Mouse (Mus musculus): ENCODE results near the gene Mon1a. TPM values are rescaled to one million over a fixed set of nuclear protein-coding genes. Genes with fewer than 3 reads are reported as not detected.

Gene Mon1a
- total RNA-seq, 2 experiments from 2014 or later = 11.9 to 12.2 TPM

DNA sequence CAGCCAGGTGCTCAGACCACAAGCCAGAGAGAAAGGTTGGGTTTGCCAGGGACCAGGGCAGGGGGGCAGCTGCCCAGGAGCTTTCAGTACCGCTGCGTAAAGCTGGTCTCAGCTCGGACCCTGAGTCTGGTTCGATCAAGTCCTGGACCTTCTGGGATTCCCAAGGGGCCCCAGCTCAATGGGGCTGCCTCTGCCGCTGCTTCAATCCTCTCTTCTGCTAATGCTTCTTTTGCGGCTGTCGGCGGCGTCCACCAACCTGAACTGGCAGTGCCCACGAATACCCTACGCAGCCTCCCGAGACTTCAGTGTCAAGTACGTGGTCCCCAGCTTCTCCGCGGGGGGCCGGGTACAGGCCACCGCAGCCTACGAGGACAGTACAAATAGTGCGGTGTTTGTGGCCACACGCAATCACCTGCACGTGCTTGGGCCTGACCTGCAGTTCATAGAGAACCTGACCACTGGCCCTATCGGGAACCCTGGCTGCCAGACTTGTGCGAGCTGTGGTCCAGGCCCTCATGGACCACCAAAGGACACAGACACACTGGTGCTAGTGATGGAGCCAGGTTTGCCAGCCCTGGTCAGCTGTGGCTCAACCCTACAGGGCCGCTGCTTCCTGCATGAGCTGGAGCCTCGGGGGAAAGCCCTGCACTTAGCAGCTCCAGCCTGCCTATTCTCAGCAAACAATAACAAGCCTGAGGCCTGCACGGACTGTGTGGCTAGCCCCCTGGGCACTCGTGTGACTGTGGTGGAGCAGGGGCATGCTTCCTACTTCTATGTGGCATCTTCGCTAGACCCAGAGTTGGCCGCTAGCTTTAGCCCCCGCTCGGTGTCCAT, 19.2 kb downstream of the Mon1a start:
- DNase-seq = peak in 1 of 2 experiments; percentile 43
- intact Hi-C loops (cut with DNase I) = no loop called here

DNA sequence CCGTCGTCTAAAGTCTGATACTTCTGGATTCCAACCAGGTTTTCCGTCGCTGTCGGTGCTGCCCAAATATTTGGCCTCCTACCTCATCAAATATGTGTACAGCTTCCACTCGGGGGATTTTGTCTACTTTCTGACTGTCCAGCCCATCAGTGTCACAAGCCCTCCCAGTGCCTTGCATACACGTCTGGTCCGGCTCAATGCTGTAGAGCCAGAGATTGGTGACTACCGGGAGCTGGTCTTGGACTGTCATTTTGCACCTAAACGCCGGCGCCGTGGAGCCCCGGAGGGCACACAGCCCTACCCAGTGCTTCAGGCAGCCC, 19.8 kb downstream of the Mon1a start:
- DNase-seq = peak in 1 of 2 experiments; percentile 20
- intact Hi-C loops (cut with DNase I) = no loop called here

DNA sequence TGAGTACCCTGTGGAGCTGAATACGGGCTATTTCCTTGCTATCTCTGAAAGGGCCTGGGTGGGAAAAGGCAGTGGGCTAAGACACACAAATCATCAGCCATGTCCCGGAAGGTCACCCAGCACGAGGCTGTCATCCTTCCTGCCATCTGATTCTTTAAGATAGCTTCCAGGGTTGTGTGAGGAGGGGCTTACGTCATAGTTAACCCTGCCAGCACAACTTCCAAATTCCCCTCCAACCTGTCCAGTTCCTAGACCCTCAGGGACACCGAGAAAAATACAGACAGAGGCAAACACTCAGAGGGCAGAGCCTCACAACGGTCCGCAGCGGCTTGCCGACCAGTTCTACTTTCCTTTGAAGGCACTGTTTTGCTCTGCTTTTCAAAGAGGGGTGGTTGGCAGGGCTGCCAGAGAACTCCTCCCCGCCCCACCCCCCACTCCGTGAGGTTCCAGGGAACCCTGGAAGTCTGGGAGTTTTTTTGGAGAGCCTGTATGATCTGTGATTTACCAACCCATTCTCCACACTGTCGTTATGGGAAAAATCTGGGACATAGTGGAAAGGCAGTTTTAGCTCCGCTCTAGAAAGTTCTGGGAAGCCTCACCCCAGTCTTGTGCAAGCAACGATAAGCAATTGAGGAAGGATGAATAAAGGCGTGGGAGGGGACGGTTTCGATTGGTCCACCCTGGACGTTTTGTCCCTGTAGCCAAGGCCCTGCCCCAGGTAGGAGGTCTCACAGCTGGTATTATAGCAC, 20.6 kb downstream of the Mon1a start:
- intact Hi-C loops (cut with DNase I) = no loop called here

DNA sequence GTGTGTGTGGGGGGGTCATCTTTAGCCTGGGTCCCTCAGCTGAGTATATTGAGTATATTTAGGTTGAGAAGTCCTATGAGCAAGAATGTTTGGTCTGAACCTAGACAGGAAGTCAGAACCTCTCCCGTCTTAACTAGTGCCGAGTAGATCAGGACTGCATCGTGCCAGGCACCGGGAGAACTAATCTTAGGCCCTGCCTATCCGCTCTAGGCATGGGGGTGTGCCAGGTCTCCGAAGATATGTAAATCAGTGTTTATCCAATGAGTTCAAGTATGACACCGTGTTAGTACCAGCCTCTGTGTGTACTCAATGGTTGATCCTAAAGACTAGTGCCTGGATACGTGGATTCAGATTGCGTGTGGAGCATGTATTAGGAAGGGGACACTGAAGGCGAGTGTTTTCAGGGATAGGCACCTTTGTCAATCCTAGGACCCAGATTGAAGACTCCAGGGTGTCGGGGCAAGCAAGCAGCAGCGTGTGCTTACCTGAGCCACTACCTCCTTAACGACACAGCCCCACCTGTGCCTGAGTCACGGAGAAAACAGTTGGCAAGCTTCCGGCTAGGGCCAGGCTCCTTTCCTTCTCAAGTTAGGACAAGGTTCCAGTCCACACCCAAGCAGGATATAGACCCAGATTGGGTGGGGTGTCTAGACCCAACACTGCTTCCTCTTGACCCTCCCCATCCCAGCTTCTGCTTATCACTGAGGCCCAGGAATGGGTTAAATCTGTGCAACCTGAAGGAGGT, 22.2 kb downstream of the Mon1a start:
- DNase-seq = no peak
- intact Hi-C loops (cut with DNase I) = no loop called here

More for the DNA sequence above, 20.6 kb downstream of the Mon1a start:
- peak; percentile 41 to 51 for DNase-seq

DNA sequence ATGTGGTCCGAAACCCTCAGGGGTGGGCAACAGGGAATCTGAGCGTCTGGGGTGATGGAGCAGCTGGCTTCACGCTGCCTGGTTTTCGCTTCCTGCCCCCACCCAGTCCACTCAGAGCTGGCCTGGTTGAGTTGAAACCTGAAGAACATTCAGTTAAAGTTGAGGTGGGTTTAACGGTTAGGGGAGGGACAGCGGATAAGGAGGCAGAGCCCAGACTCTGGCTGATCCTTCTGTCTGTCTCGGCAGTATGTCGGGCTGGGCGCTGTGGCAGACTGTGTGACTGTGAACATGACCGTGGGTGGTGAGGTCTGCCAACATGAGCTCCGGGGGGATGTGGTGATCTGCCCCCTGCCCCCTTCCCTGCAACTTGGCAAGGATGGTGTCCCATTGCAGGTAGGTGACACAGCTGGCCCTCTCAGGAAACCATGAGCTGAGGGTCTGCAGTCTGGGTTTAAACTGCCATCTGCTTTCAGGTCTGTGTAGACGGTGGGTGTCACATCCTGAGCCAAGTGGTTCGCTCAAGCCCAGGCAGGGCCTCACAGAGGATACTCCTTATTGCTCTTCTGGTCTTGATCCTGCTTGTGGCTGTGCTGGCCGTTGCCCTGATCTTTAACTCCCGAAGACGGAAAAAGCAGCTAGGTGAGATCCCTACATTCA, 26.9 kb downstream of the Mon1a start:
- intact Hi-C loops (cut with DNase I) = no loop called here
- no peak for DNase-seq

DNA sequence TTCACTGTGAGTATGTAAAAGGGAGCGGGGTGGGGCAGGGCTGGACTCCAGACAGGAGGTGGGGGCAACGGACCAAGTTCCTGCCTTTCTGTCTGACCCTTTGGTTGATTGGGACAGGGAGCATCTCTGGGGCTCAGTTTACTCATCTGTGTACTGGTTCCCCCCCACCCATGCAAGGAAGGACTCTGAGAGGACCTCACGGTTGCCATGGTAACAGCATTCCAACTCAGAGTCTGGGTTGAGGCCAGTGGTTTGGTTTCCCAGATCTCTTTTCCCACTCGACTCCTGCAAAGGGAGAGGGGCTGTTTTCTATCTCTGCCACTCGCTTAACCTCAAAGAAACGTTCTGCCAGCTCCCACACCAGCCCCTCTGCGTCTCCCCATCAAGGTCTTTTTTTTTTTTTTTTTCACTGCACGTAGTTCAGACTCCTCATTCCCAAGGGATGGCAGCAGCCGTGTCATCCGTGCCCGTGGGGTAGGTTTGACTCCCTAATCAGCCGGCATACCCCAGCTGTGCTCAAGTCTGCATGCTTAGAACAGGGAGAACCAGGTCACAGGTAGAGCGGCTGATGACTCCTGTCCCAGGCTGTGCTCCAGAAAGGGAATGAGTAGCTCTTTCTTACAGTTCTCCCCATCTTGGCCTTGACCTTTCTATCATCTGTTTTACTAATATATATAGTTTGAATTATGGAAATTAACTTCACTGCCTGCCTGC, 30.1 kb downstream of the Mon1a start:
- no peak for DNase-seq
- intact Hi-C loops (cut with DNase I) = no loop called here

DNA sequence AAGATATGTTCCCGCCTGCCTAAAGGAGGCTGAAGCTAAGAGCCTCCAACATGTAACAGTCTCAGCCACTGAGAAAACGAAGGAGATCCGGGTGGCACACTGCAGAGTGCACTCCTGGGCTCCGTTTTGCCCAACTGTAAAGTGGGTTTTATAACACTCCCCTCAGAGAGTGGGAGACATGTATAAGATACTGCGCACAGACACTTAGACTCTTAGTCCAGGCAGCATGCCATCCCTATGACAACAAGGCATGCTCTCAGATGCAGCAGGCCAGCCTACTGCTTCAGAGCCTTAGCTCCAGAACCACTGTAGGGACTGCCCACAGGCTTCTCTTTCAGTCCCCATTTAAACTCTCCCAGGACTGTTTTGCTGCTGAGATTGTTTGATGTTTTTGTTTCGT, 30.9 kb downstream of the Mon1a start:
- intact Hi-C loops (cut with DNase I) = no loop called here
- DNase-seq = no peak

DNA sequence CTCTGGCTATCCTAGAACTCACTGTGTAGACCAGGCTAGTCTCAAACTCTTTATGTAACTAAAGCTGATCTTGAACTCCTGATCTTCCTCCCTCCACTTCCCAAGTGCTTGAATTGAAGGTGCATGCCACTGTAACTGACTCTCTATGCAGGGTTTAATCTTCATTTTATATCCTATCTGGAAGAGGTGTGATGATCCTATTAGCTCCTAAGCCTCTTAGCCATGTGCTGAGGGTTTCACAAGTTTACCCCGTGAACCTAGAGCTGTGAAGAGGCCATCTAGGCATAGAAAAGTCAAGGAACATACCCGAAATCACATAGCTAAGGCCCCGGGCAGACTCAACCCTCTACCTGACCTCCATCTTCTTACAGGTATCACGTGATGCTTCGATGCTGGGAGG, 31.5 kb downstream of the Mon1a start:
- DNase-seq = no peak
- intact Hi-C loops (cut with DNase I) = no loop called here

DNA sequence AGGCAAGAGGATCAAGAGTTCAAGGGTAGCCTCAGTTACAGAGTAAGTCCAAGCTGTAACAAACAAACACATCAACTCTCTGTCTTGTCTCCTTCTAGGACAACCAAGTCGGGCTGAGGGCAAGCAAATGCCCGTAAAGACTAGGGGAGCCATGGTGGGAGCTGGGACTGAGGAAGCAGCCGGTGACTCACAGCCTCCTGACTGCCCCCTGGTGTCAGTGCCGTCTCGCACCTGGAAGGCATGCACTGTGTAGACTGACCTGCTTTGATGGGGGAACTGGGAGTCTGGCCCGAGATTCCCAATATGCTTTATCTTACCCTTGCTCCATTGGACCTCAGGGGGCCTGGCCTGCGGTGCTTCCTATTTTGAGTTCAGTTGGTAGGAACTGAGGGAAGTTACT, 35.1 kb downstream of the Mon1a start:
- DNase-seq = peak; percentile 31 to 36
- intact Hi-C loops (cut with DNase I) = no loop called here

DNA sequence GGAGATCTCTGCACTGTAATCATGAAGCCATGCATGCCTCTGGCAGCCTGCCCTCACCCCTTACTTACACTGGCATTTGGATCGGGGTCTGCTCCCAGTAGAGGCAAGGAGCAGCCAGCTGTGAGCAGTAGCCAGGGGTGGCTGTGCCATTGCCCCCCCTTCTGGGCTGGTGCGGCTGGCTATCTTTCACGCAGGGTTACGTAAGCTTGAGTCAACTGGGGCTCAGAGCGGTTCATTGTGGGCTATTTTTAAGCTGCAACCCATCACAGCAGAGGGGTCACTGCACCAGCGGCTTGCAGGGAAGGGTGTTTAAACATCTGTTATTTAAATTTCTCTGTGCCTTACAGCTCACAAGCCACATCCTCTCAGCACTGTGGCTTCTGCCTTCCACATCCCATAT, 36.0 kb downstream of the Mon1a start:
- DNase-seq = peak; percentile 51 to 56
- intact Hi-C loops (cut with DNase I) = no loop called here

DNA sequence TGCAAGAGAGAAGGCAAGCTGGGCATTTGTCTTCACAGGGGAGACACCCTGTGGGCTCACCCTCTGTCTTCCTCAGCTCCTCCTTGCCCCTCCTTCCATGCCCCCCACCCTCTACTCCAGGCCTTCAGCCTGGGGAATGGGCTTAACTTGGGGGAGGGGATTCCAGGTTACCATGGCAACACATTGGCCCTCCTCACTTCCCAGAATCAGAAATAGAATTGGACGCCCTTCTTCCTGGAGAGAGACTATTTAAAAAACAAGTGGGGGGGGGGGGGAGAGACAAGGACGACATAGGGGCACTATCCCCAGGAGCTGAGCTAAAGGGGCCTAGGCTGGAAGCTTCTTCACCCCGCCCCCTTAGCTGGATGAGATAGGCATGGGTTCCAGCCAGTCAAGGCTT, 37.3 kb downstream of the Mon1a start:
- no peak for DNase-seq
- intact Hi-C loops (cut with DNase I) = no loop called here

DNA sequence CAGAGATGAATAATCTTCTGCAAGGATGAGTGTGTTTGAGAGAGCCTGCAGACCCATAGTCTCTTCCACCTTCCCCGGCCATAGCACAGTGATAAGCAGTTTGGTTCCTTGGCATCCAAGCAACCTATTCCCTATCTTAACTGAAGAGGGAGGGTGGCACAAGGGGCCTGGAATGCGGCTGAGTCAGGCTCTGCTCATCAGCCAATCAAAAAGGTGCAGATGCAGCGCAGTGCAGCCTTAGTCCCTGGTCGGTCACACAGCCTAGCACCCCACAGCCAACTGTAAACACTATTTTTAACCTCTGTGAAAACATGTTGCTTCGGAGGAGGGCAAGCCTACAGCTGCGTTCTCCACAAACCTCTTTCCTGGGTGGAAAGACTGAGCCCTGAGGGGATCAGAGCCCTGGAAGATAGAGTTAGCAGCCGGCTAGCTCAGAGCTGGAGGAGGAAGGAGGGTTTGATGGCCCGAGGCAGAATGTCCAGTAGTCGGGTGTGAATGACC, 39.0 kb downstream of the Mon1a start:
- intact Hi-C loops (cut with DNase I) = no loop called here
- DNase-seq = peak in 1 of 2 experiments; percentile 14

DNA sequence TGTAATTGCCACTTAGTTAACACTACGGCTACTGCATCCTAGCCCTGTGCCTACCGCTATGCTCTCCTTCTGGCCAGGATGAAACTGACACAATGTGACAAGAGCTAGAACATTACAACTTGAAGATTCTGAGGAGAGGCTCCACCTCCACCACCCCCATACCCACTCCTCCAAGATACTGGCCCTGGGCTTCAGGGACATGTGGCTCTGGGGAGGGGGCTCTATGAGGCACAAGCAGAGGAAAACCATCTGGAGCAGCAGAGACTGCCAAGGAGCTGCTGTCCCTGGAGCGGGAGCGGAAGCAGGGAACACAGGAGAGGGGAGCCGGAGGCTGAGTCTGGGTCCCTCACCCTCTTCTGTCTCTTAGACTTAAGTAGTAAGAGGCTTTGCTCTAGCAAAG, 39.8 kb downstream of the Mon1a start:
- intact Hi-C loops (cut with DNase I) = no loop called here
- DNase-seq = no peak

DNA sequence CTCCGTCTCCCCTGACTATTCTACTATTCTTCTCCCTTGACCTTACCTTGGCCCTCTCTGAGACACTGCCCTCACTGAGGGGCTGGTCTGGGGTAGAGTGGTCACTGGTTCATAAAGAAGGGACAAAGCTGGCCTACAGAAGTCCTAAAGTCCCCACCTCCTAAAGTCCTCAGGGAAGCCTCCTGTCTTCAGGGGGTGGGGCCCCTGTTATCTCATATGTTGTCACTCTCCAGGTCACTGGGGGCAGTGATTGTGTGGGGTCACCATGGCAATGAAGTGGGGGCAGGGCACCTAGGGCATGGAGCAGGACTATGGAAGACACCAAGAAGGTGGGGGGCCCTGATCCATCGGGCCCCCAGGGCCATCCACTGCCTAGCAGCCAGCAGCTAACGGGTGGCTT, 40.2 kb downstream of the Mon1a start, which contains the start of gene Actl11:
Gene Actl11, plus strand, starts transcription at position 301 of the 400 bp plus-strand sequence.
- DNase-seq = no peak
- intact Hi-C loops (cut with DNase I) = no loop called here

DNA sequence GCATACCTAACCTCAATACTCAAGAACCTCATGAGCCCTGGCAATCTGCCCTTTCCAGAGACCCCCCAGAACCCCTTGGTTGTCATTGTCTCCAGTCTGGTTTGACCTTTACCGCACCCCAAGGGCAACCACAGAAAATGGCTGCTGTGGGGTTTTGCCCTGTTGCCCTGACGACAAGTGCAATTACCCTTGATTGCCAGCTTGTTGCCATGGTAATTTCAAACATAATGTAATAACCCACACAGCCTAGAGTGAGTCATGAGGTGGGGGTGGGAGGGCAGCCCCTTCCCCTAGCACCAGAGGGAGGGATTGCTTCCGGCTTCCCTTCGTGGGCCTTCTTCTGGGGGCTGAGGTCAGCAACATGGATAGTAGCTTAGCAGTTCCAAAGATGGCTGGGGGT, 44.3 kb downstream of the Mon1a start:
- intact Hi-C loops (cut with DNase I) = no loop called here
- DNase-seq = no peak

DNA sequence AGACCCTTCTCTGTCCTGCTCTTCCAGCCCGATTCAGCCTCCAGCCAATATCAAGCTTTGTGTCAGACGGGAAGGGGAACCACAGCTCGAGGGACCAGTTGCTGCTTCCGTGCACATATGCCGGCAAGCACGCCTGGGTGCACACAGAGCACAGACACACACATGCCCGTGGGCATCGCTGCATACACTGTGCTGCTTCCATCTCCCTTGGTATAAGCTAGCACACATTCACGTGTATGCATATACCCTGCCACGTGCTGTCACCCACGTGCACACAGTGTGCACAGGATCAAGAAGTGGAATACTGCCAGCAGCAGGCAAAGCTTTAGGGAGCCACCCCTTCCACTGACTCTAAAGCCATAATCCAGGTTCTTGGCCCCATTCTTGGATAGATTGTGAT, 46.2 kb downstream of the Mon1a start:
- intact Hi-C loops (cut with DNase I) = no loop called here
- DNase-seq = no peak

DNA sequence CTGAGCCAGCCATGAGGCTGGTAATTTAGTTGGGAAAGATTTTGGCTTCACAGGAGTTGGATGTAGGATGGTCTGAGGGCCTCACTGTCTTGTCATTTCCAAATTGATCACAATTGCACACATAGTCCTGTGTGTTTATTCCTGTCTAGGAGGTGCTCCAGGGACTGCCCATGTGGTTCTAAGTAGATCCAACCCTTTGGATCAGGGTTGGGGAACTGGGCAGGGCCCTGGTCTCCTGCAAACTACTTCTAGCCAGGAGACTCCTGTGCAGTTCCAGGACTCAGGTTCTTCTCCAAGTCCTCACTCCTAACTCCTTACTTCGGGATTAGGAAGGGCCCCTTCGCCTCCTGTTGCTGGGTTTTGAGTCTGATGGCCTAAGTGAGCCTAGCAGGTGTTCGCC, 47.4 kb downstream of the Mon1a start, which contains the start of gene Camkv:
Gene Camkv, plus strand, starts transcription at position 301 of the 400 bp plus-strand sequence.
- intact Hi-C loops (cut with DNase I) = no loop called here
- DNase-seq = no peak

DNA sequence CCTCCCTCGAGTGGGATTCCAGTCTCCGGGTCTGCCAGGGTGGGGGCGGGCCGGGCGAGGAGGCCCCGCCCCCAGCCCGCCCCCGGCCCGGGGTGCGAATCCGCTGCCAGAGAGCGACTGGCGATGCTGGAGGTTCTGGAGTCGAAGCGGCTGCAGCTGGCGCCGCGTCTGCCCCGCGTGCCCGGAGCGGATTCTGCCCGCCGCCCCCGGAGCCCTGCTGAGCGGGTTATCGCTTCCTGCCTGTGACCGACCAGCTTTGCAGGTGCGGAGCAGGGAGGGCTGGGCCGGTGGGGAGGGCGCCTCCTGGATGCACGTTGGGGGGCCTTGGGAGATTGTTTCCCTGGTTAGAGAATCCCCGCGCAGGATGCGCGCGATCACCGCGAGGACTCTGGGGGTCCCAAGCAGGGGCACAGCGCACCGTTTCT, 47.9 kb downstream of the Mon1a start:
- DNase-seq = no peak
- intact Hi-C loops (cut with DNase I) = no loop called here

DNA sequence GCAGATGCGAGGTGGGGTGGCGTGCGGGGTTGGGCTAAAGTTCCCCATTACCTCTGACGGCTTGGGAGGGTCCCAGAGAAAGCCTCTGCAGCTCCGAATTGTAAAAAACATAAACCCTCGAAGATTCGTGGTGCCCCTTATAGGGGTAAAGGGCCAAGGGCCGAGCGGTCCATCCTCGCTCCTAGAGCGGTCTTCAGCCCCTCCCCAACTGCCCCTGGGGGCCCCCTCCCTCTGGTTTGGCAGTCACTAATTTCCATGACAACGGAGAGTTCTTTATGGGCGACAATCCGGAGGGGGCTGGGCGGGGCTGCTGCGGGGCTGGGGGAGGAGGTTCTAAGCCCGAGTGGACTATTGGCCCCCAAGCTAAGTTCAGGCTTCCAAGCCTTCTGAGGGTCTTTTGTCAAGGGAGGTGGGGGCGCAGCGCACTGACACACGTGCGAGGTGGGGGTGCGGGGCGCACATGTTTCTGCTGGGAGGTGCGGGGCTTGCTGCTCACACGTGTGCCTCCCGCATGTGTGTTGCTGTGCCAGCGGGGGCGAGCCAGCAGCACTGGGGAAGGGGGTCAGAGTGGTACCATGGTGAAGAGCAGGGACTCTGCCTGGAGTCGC, 48.4 kb downstream of the Mon1a start:
- DNase-seq = no peak
- intact Hi-C loops (cut with DNase I) = no loop called here

Data from heart, postnatal 36 days (tissue).